Mouse (Mus musculus) bone marrow, adult 2 months (tissue): ENCODE results near the gene Vps13d. TPM values are rescaled to one million over a fixed set of nuclear protein-coding genes. Genes with fewer than 3 reads are reported as not detected.

ENCODE experiments used
- H3K27ac ChIP-seq: fragments of 200-500 bp; 2 replicates; pipeline ENCODE4 v1.5.1; 2012; ENCODE audit warnings: low read depth, mild to moderate bottlenecking, control low read depth, inconsistent platforms, low read length; ENCODE audit not compliant: control insufficient read depth, poor library complexity, insufficient read depth
- H3K4me1 ChIP-seq: fragments of 200-500 bp; 2 replicates; pipeline ENCODE4 v1.6.1; 2011; ENCODE audit warnings: low read length; ENCODE audit not compliant: control insufficient read depth, insufficient read depth
- H3K4me3 ChIP-seq: fragments of 200-500 bp; replicated peaks from 2 replicates; pipeline ENCODE3; 2011; ENCODE audit warnings: mild to moderate bottlenecking, low read depth, low read length, control low read depth; ENCODE audit not compliant: control insufficient read depth
- CTCF ChIP-seq: fragments of 200-500 bp; IDR thresholded peaks from 2 replicates; pipeline ENCODE4 v1.5.1; 2011; ENCODE audit warnings: low read length, control low read depth; ENCODE audit not compliant: control insufficient read depth, insufficient read depth
- POLR2A ChIP-seq: fragments of 200-500 bp; IDR thresholded peaks from 2 replicates; pipeline ENCODE4 v1.6.1; 2011; ENCODE audit warnings: low read depth, mild to moderate bottlenecking, control low read depth, low read length, borderline replicate concordance; ENCODE audit not compliant: control insufficient read depth
- WGBS: fragments of 180-500 bp; shearing (Covaris S2); methylation state at CpG from one replicate; pipeline ENCODE4 v1.1.7; 2018; 5-methylcytosine and 5-hydroxymethylcytosine counted together
- polyA plus RNA-seq: library from polyadenylated mRNA; stranded (reverse); fragments of >200 nt; gene quantifications from 2 replicates; pipeline ENCODE4 v1.2.4, GENCODE M21; 2011; ENCODE audit warnings: low replicate concordance; ENCODE audit not compliant: missing spikeins, insufficient read depth, insufficient read length

The Vps13d gene
- polyA plus RNA-seq, 1 experiment = 35.3 TPM

DNA sequence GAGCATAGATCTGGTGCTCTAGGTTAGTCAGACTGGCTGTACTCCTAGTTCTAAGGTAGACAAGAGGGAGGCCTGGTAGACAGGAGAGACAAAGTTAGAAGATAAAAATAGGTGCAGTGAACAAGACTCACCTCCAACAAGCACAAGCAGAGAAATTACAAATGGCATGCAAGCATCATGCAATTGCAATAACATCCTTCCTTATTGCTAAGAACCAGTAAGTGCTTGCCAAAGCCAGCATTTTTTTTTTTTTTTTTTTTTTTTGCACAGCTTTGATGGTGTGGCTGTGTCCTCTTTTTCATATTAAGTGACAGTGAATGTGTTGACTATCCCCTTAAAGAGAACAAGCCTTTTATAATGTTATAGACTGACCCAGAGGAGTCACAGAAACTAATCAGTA, 91.2 kb downstream of the Vps13d start:
- no peak overlapping the region; the same call in 1 of the 2 replicates for H3K27ac ChIP-seq
- TF ChIP-seq POLR2A (no peak), CTCF (no peak)
- H3K4me1 ChIP-seq = peaks cover 2% of the 10 kb centered on the region
- no peak overlapping the region for H3K4me3 ChIP-seq

DNA sequence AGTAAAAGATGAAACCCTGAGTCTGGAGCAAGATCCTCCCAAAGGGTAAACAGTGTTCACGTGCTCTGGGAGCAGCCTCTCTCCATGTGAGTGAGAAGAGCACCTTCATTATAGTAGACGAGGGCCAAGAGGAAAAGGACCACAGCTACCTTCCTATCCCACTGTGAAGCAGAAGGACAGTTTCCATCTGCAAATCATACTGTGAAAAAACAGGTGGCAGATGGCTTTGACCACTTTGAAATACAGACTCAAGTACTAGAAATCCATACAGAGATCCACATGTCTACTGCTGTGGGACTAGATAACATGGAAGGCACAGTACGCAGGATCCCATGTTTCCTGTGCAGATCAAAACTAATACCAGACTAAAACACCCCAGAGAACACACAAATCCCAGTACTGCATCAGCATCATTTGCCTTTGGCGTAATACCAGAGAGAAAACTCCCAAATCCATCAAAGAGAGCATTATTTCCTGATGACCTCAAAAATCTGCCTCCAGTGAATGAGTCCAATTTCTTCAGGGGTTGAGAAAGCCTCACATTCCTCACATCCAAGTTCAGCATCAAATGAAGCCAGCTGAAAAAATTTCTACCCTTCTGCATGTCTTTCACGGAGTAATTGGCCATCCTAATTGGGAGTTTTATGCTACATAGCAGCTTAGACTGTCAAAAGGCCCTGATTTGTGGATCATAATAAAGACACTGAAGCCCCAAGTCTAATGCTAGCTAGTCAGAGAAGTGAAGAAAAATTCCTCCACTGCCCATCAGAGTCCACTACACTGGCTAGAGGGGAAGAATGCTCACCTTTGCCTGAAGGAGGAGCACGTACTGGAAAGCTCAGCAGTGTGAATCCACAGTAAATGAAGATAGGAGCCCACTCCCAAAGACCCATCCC, 92.7 kb downstream of the Vps13d start:
- WGBS = 85% methylated on average over 6 of the region's 6 CpGs

DNA sequence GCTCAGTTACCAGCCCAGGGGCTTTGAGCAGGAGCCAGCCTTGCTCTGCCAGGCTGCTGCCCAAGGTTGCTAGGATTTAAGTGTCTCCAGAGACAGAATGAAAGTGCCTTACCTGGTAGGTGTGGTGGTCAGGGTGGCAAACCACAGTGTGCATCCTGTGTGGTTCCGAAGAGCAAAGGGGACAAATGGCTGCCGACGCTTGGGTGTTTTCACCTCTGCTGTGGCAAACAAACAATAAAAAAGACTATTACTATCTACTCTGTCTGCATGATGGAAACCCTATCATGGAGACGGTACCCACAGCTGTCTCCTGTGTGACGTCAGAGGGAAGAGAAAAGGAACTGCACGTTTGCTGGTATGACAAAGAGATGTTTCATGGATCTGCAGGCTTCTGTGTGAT, 95.0 kb downstream of the Vps13d start:
- H3K27ac ChIP-seq = no peak overlapping the region
- 63% methylated on average over 6 of the region's 6 CpGs for WGBS
- H3K4me1 ChIP-seq = peaks cover 2% of the 10 kb centered on the region
- TF ChIP-seq CTCF (no peak), POLR2A (no peak)
- no peak overlapping the region for H3K4me3 ChIP-seq

More for the DNA sequence above, 92.7 kb downstream of the Vps13d start:
- Histone ChIP-seq H3K4me3 (no peak overlapping the region), H3K4me1 (peaks cover 2% of the 10 kb centered on the region), H3K27ac (no peak overlapping the region)
- TF ChIP-seq POLR2A (no peak), CTCF (no peak)

DNA sequence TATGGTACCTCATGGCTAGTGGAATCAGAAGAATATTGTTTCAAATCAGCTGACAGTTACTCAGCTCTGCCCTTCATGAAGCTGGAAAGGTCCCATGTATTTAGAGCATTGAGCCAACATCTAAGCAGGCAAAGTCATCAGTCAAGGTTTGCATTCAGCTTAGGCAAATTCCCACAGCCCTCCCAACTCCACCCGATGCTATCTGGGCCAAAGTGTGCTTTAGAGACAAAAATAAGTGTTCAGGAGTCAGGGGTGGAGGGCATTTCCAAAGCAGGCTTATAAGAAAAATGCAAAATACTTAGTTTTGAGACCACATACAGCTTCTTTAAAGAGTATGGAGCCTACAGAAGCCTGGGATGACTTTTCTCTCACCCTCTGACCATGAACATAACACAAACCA, 95.5 kb downstream of the Vps13d start:
- 81% methylated on average over 1 of the region's 1 CpGs for WGBS
- H3K27ac ChIP-seq = no peak overlapping the region
- TF ChIP-seq CTCF (no peak), POLR2A (no peak)
- H3K4me3 ChIP-seq = no peak overlapping the region
- H3K4me1 ChIP-seq = peaks cover 2% of the 10 kb centered on the region

DNA sequence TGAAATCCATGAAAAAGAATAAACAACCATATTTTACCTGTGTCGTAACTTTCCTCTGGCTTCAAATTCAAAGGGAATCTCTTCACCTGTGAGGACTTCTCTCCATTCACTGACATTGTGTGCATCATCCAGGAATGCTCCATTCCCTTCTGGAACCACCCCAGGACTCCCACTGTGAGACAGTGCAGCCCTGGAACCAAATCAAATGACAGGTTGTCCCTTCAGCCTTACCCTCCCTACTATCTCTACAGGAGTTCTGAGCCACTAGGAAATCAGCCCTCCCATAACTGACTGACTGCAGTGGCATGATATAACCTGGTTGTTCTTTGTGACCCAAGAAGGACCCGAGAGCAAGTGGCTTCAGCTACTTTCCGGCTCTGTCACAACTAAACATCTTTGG, 96.8 kb downstream of the Vps13d start:
- TF ChIP-seq POLR2A (no peak), CTCF (no peak)
- H3K4me1 ChIP-seq = peaks cover 2% of the 10 kb centered on the region
- no peak overlapping the region for H3K4me3 ChIP-seq
- 86% methylated on average over 3 of the region's 3 CpGs for WGBS
- H3K27ac ChIP-seq = no peak overlapping the region

GRCm38 (mm10) chr4:145096481-145097039, 98.2 kb downstream of the Vps13d start:
- H3K4me1 ChIP-seq = peaks cover 2% of the 10 kb centered on the region
- H3K4me3 ChIP-seq = no peak overlapping the region
- 52% methylated on average over 5 of the region's 5 CpGs for WGBS
- TF ChIP-seq POLR2A (no peak), CTCF (no peak)
- H3K27ac ChIP-seq = no peak overlapping the region

DNA sequence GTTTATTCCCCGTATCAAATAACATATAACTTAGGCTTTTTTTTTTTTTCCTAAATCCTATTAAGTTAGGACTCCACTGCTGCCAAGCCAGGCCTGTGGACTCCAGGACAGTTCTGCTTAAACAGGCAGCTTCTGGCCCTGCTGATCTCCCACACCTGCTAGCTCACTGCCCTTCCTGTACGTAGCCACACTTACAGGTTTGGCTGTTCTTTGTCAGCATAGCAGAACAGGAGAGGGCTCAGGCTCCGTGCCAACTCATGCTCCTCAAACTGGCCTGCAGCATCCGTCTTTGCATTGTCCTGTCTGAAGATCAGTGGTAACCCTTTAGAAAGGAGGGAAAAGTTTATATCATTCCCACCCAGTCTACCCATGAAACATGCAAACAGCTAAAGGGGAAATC, 108.3 kb downstream of the Vps13d start:
- TF ChIP-seq CTCF (no peak), POLR2A (no peak)
- Histone ChIP-seq H3K4me3 (no peak overlapping the region), H3K27ac (no peak overlapping the region), H3K4me1 (peaks cover 2% of the 10 kb centered on the region; the same call in 1 of the 2 replicates)
- WGBS = 80% methylated on average over 4 of the region's 4 CpGs

DNA sequence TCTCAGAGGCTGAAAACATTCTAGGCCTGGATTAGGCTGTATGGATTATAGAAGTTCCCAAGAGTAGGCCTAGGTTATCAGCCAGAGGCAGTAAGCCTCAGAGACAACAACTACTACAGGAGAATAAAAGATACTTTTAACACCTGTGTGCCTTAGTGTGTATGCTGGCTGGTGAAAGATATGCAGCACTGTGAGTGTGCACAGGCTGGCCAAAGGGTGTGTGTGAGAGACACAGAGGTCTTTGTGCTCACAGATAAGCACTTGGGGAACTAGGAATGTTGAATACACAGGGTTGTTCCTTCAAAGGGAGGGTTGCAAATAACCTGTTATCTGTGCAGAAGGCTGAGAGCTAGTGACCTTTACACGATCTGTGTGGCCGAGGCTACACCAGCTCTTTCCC, 115.5 kb downstream of the Vps13d start:
- H3K4me1 ChIP-seq = no peaks in the 10 kb centered on the region; the same call in 1 of the 2 replicates
- no peak overlapping the region for H3K4me3 ChIP-seq
- TF ChIP-seq POLR2A (no peak), CTCF (no peak)
- no peak overlapping the region for H3K27ac ChIP-seq
- 66% methylated on average over 2 of the region's 2 CpGs for WGBS
